Mouse (Mus musculus) adrenal gland, adult (tissue): ENCODE results near the gene Kcnab1.

Source experiments
- DNase-seq, 2 experiments: peaks; one replicate each; pipeline ENCODE4 v3.0.0; 2022 to 2023; ENCODE audit warnings: low spot score in 1 of 2; ENCODE audit not compliant: inconsistent age in 2 of 2

Gene Kcnab1

DNA sequence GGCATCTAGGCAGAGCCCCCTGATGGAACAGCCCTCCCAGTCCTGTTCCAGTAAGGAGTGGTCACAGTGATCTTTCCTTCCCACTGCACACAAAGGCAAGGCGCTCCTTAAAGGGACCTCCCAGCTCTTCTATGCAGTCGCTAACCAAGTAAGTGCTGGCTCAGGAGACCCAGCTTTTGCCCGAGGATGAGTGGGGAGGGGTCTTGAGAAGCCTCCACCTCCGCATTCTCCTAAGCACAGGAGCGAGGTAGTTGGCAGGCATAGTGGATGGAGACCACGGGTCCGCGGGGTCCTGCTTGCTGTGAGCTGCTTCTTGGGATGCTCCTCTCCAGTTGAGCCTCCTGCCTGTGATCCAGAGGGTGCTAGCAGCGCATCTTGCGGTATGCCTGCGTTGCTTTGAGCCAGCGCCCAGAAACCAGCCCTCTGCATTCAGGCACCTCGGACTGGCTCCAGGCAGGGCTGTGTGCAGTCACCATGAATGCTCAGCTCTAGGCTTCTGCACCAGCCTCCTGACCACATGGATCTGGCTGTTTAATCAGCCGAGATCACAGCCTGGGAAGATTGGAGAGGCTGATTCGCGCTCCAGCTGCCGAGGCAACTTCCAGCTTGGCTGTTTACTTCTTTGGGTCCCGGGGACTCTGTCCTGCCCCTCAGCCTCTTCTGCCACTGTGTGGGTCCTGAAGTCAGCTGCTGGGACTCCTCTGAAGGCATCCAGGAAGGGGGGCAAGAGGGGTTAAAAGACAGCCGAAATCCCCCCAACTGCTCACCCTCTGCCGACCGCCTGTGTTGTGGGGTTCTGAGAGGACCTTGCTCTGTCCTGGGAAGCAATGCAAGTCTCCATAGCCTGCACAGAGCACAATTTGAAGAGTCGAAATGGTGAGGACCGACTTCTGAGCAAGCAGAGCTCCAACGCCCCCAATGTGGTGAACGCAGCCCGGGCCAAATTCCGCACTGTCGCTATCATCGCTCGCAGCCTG lies at the start of gene Kcnab1:
Gene Kcnab1 (plus strand): TSS at position 440 of the 977 bp plus-strand sequence.
- DNase-seq, result peak; percentile 3 to 27

DNA sequence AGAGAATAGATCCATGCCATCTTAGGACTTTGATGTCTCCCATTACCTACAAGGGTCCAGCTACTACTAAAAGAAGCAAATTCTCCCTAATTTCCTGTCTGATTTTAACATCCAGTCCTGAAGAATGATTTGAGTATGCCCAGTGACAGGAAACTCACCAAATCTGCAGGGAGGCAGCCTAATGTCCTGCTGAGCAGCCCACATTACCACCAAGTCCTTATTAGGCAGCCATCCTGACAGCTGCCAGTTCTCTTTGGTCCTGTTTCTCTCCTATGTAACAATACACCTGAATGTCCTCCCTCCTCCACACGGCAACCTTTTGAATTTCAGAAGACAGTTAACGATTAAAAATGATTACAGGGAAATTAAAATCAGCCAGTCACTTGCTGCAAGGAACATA lies 20.9 kb upstream of the Kcnab1 start:
- no peak for DNase-seq

GRCm38 (mm10) chr3:65104117-65104516 lies 5.1 kb upstream of the Kcnab1 start:
- no peak for DNase-seq

- no peak for DNase-seq
Observed at GRCm38 (mm10) chr3:65110190-65110589, 1.0 kb downstream of the Kcnab1 start.

GRCm38 (mm10) chr3:65111176-65111575 lies 2.0 kb downstream of the Kcnab1 start:
- DNase-seq, result no peak

- DNase-seq, result no peak
Observed at GRCm38 (mm10) chr3:65115164-65115563, 6.0 kb downstream of the Kcnab1 start.

DNA sequence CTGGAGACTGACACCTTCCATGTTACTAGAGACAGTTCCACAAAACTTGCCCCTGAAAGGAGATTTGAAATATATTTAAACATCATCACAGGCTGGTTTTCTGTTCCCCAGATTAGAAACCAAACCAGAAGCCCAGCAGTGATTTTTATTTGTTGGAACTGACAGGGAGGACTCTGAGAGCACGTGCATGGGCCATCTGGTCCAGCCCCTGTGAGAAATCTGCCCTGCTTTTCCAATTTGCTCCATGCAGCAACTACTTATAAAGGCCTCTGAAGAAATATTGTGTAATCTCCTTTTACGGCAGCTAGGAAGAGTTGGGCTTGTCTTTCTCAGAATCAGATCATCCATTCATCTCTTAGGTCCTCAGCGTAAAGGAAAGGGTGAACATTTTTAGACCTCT lies 7.8 kb downstream of the Kcnab1 start:
- DNase-seq, result no peak

GRCm38 (mm10) chr3:65117365-65117764 lies 8.2 kb downstream of the Kcnab1 start:
- DNase-seq, result no peak

DNA sequence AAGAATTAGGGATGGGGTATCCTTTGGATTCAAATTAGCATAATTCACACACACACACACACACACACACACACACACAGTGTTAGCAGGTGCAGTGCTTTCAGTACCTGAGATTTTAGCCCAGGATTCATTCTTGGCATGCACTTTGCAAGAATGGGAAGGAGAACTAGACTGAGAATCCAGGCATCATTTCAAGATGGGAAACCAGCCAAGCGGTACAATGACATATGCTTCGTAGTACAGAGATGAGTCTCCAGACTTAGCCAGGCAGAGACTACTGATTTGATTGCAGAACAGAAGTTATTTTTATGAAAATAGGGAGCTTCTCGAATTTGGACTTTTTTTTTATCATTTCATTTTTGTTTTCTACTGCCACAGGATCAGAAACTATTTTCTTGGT lies 15.8 kb downstream of the Kcnab1 start:
- DNase-seq, result no peak

DNA sequence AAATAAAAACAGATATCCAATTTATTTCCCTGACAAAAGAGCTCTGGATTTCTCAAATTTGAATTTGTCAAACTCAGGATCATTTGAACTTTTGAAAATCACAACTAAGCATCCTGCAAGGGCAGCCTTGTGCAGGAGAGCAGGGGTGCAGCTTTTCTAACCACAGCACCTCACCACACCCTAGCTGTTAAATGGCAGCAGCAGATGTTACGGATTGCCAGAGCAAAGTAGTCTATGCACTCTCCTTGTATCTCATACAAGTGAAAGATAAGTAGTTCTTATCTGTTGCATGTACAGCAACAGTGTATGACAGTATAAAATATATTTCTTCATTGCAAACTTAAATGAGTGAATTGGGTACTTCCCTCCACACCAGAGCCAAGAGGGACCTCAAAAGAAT lies 20.4 kb downstream of the Kcnab1 start:
- DNase-seq, result no peak

- DNase-seq, result no peak
Observed at GRCm38 (mm10) chr3:65134931-65135330, 25.7 kb downstream of the Kcnab1 start.

DNA sequence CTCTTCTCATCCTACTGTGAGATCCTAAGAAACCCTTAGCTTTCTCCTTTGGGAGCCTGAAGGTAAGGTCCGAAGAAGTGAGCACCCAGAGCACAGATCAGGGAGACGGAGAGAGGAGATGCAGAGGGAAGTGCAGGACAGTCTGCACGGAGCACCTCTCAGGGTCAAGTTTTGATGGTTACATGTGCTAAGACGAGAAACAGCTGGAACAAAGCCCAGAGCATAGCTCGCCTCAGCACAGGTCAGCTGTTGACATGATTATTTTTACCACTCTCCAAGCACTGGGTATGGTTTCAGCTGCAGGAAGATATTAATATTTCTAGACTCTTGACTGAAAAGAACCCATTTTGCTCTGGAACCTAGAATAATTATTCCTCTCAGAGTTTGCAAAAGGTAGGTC lies 27.7 kb downstream of the Kcnab1 start:
- DNase-seq, result peak in 1 of 2 experiments; percentile 23

DNA sequence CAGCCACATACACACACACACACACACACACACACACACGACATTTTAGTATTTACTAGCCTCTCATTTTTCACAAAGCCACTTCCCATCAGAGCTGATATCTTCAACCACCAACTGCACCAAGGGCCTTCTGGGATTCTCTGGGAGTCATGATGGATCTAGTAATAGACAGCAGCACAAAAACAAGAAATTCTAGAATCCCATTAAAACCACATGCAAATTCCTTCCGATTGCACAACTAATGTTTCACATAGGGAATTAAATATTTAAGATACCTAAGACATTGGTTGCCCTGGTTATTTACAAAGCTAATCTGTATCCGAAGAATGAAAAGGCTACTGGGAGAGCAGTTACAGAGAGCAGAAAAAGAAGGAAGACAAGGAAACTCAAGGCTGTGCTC lies 29.6 kb downstream of the Kcnab1 start:
- no peak for DNase-seq

DNA sequence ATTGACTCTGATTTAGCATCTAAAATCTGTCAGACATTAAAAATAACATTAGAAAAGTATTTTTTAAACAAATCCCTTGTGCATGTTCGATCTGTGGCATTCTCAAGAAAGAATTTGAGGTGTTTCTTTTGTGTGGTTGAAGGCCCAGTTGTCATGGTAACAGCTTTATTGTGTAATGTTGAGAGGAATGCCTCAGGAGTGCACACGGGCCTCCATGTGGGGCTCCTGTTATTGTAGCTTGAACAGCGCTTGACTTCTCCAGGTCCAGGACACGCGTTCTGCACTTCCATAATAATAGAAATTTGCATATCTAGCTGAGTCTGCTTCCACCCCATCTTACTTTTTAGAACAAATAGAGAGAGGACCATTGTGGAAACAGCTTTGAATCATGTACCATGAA lies 36.0 kb downstream of the Kcnab1 start:
- no peak for DNase-seq

DNA sequence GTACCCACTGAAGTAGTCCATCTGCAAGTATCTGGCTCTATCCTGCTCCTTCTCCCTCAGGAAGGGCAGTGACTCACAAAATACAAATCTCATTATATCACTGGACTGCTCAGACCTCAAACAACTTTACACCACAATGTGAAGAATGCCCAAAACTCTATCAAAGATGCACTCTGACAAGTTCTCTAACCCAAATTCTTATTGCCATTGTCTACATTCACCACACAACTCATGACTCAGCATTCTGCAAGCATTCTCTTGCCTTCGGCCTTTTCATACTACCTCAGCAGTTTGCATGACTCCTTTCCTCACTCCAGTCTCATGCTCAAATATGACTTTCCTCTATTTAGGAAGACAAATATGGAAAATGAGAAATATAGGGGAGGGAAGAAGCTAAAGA lies 42.6 kb downstream of the Kcnab1 start:
- no peak for DNase-seq

DNA sequence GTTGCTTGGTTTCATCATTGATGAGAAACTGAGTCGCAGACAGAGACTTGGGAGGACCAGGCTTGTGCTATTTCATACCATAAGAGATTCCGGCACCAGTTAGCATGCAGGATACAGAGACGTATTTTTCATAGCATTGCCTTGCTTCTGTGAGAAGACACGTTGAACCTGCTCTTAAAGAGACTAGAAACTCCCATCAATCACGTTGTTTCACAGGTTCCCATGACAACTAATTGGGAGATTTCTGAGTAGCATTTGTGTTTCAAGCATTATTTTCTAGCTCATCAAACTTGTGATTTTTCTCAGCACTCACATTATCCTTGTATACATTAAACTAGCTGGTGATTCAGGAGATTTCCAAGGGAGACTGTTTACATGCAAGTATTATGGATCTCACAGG lies 63.8 kb downstream of the Kcnab1 start:
- DNase-seq, result no peak

DNA sequence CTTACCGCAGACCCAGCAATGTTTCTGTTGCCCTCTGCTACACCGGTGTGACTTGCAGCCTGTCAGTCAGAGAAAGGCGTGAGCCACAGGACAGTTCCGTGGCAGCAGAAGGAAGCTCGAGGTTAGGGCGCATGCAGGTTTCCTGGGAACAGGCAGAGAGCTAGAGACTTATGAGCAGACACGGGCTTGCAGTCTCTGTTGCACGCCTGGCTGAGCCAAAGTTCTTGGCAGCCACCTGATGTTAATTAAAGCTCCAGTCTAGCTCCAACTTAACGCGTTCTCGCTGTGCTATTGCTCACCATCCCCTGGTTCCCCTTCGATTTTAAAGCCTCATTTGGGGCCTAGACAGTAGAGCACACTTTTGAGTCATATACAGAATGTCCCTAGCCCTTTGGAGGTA lies 65.4 kb downstream of the Kcnab1 start:
- DNase-seq, result no peak

DNA sequence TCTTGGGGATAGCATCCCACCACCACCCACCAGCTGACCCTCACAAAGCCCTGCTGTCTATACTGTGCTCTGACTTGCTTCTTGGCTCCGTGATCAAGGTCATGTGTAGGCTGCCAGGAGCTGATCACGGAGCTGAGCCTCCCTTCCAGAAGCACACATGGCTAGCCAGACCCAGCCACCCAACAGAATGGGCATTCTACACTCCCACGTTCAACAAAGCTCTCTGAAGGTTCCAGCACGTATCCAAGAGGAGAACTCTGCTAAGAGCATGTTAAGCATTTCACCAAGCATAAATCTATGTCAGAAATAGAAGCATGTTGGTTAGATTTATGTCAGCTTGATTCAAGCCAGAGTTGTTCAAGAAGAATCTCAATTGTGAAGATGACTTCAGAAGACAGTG lies 66.6 kb downstream of the Kcnab1 start:
- DNase-seq, result no peak

DNA sequence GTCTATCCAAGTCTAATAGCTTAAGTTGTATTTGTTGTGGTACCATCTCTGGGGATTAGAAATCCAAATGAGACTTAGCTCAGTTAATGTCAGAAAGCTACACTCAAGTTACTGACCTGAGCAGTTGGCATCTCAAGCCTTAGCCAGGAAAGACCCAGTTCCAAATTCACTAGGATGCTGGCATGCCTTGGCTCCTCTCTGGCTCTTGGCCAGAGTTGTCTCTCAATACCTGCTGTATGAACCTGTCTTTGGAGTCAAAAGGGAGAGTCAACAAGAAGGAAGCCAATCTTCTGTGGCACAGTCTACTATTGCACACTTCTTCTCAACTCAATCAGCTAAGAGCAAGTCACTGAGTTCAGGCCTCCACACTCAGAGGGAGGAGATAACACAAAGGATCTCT lies 67.7 kb downstream of the Kcnab1 start:
- DNase-seq, result no peak

DNA sequence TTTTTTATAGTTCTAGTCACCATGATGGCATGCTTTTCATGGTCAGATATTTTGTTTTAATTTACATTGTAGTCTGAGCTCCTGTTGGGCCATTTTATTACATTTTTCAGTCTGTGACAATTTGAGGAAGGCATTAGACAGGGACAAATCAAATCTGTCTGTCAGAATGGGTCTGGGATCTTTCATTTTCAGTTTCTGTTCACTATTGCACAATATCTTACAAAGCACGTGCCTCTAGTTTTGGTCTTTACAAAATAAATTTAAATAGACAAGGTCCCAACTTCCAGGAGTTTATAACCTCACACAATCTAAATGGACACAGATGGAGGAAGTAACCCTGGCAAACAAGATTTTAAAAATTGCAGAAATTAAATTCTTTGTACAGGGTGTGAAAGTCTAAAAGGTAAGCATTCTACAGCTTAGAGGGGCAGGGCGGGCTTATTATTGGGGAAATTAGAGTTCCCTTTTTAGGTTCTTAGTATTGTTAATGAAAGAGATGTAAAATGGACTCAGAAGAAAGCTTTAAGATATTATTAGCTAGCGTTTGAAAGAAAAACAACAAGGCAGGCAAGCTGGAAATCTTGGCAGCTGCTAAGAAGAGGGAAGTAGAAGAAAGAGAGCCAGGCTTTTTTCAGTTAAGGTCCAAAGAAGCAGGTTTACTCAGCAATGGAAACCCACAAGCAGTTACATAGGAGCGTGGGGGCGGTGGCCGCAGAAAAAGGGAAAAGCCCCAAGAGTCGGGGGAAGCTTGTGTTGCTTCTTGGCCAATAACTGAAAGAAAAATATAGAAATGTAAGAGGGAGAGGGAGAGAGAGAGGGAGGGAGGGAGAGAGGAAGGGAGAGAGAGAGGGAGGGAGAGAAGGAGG lies 78.9 kb downstream of the Kcnab1 start:
- DNase-seq, result no peak

DNA sequence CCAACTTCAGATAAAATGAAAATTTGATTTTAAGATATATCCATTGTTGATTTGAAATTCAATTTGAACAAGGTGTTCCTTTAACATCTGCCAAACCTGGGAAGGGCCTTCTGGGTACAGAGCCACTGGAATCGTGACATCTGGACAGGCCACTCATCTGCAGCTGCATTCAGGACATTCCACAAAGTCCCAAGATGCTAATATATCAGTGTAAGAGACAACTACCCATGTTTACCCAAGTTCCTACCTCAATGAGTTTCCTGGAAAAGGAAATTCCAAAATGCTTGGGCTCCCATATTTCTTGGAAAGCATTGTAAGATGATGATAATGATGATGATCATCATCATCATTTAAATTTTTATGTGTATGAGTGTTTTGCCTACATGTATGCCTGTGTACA lies 91.4 kb downstream of the Kcnab1 start:
- no peak for DNase-seq
